Mouse (Mus musculus) layer of hippocampus, postnatal 25 days (tissue): ENCODE measurements around the gene Gm45808. TPM values are rescaled to one million over a fixed set of nuclear protein-coding genes. Genes with fewer than 3 reads are reported as not detected.
A peak's percentile ranks its signal among the peaks of the same experiment; 100 is the strongest.
"Not testable (repeated sequence)": the region's sequence is repeated elsewhere in the genome, so short reads cannot be mapped to it uniquely, and the experiment has no call there.

Experiments used
- DNase-seq, 2 experiments: peaks; one replicate each; pipeline ENCODE4 v3.0.0; 2022; ENCODE audit warnings: mixed read lengths in 2 of 2, low spot score in 1 of 2; ENCODE audit errors: extremely low spot score in 1 of 2
- total RNA-seq, 2 experiments: library from RNA; stranded (reverse); gene quantifications; 2 replicates each; pipeline ENCODE4 v1.2.3; 2021

Gm45808 gene
- total RNA-seq, 2 experiments from 2014 or later, result 0.63 to 1.1 TPM

DNA sequence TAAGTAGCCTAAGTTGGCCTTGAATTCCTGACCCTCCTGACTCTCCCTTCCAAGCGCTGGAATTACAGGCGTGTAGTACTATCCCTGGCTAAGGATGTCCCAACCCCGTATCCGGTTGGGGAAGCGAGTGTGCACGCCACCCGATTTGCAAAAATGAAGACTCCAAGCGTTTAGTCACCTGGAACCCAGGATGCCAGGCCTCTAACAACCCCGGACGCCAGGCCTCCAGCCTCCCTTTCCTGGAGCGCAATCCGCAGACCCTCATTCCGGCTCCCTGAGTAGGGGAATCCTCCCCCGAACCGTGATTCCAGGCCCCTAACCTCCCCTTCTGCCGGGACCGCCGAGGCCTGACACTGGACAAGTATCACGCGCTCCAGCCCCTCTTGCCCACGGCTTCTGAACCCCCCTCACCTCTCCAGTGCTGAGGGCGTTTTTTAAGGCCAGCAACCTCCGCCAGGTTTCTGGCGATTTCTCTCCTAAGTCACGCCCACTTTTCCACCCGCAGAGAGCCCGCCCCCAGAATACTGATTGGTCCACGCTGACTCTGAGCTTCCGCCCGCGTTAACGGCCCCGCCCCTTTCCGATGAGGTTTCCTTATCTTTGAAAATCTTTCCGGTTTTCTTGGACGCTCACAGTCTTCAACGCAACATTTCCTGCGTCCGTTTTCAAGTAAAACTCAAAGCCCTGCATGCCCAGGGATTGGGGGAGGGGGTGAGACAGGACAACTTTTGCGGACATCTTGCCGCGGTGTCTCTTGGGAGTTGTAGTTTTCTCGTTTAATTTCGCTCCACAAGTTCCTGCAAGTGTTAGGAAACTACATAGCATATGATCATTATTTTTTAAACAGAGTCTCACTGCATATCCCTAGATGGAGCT lies 23.5 kb upstream of the Gm45808 start, which contains the start of gene Nucb1:
Gene Nucb1, minus strand, starts transcription at position 495 of the 876 bp plus-strand sequence.
- peak; percentile 70 to 83 for DNase-seq

- no peak for DNase-seq
These were observed 22.7 kb upstream of the Gm45808 start for GRCm38 (mm10) chr7:45509181-45509882.

DNA sequence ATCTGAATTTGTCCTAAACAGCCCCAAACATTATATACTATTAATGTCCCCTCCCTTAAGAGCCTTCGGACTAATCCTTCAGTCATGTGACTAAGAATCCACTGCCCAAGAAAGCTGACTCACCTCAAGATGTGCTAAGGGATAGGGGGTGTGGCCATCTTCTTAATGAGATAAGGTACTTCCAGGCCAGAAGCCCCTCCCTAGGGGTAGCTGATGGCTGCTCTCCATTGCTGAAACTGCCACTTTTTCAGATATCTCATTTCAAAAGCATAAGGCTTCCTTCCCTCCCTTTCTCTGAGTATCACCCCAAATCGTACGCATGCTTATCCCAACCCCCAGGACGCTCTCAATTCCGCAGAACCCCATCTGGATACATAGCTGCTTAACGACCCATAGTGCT lies 21.9 kb upstream of the Gm45808 start:
- no peak for DNase-seq

DNA sequence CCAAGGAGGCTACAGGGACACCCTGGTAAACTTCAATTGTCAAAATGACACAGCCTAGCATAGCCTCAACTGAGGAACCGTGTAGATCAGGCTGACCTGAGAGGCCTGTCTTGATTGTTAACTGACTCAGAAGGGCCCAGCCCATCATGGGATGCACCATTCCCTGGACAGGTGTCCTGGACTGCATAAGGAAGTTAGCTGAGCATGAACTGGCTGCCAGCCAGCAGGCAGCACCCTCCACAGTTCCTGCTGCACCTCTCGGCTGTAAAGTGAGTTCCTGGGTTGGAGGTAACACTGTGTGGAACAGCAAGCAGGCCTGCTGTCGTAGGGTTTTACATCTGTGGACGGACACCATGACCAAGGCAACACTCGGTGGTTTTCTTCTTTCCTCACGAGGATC lies 21.0 kb upstream of the Gm45808 start:
- DNase-seq, result no peak

- DNase-seq, result no peak
These were observed 11.8 kb upstream of the Gm45808 start for GRCm38 (mm10) chr7:45498427-45498826.

GRCm38 (mm10) chr7:45494548-45494947 lies 7.9 kb upstream of the Gm45808 start:
- DNase-seq, result no peak

DNA sequence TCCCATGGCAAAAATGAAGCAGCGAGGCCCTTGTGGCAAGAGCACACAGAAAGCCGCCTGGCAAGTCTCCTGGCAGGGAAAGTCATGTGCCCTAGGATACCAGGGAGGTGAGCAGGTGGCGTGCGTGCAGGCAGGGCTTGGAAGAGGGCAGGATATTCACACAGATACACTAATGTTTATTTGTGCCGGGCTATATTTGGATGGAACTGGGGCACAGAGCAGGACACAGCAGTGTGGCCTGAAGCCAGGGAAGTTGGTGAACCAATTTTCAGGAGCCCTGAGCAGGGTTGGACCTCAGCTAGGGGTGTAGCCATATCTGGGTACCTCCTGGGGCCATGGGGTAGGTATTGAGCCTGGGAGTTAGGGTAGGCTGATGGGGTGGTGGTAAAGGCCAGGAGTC lies 6.3 kb upstream of the Gm45808 start:
- DNase-seq, result no peak

- DNase-seq, result no peak
These were observed 5.7 kb upstream of the Gm45808 start for GRCm38 (mm10) chr7:45492225-45492844.

GRCm38 (mm10) chr7:45491264-45491663 lies 4.7 kb upstream of the Gm45808 start:
- no peak for DNase-seq

GRCm38 (mm10) chr7:45490822-45491221 lies 4.2 kb upstream of the Gm45808 start:
- no peak for DNase-seq

GRCm38 (mm10) chr7:45489578-45489977 lies 3.0 kb upstream of the Gm45808 start:
- no peak for DNase-seq

- peak in 1 of 2 experiments; percentile 48 for DNase-seq
These were observed 1.9 kb upstream of the Gm45808 start, which contains the start of gene Dhdh for GRCm38 (mm10) chr7:45488293-45489204. Gene Dhdh, minus strand, starts transcription at chr7:45488805.

DNA sequence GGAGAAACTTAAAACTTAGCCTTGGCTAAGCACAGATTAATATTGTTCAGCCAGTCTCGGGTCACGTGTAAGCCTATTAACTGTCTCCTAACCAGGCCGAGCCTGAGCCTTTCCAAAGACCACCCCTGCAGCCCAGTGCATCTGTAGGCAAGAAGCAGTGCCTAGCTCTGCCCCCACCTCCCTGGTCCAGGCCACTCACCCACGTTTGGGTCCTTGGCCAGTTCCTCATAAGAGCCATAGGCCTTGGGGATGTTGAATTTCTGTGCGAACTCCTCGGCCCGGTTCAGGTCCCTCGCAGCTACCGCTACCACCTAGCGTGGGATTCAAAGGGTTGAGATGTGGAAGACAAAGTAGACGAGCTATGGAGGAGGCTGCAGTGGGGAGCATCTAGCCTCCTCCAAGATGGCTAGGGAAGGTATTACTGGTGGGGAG lies 1.3 kb upstream of the Gm45808 start:
- no peak for DNase-seq

DNA sequence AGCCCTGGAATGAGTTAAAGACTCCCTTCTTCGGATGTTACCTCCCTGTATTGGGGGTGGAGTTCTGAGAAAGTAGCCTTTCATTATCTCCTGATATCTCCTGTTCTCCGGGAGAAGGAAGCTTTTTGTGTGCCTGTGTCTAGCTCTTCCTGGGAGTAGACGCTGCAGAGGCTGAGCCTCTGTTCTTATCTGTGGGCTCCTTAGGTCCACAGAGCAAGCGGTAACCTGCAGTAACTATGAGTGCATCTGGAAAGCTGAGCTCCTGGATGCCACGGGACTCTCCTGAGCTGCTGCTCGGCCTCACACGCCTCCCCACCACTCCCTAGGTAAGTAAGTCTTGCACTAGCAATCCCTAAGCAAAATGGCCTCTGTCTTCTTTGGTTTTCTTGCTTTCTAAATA lies 453 bp downstream of the Gm45808 start:
- no peak for DNase-seq

DNA sequence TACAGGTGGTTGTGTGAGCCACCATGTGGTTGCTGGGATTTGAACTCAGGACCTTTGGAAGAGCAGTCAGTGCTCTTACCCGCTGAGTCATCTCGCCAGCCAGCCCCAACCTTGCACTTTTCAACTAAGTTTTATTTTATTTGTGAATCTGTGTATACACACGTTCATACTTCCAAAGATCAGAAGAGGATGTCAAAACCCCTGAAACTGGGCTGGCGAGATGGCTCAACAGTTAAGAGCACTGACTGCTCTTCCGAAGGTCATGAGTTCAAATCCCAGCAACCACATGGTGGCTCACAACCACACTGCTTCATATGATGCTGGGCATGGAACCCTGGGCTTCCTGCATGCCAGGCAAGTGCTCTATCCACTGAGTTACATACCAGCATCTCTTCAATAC lies 1.6 kb downstream of the Gm45808 start:
- not testable (repeated sequence) for DNase-seq

GRCm38 (mm10) chr7:45482166-45482565 lies 4.4 kb downstream of the Gm45808 start:
- DNase-seq, result no peak

DNA sequence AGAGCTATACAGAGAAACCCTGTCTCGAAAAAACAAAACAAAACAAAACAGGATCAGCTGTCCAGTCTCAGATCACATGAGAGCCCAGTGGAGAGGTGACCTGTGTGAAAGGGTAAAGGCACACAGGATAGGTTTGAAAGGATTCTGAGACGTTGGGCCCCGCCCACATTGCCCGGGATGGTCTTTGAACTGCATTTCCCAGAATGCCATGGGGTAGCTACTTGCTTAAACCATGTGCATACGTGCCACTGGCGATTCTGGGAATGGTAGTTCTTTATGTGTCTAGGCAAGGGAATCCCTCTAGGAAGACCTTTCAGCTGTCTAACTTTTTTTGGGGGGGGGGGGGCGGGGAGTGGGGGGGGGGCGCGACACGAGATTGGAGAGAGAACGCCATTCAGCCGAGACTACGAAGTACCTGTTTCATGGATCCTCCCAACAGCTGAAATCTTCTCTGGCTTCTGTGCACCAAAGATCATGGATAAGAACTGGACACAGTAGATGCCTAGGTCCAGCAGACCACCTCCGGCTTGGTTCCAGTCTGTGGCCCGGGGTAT lies 5.2 kb downstream of the Gm45808 start, which contains the start of gene Tulp2:
Gene Tulp2, plus strand, starts transcription at position 504 of the 554 bp plus-strand sequence.
- DNase-seq, result peak in 1 of 2 experiments; percentile 53

DNA sequence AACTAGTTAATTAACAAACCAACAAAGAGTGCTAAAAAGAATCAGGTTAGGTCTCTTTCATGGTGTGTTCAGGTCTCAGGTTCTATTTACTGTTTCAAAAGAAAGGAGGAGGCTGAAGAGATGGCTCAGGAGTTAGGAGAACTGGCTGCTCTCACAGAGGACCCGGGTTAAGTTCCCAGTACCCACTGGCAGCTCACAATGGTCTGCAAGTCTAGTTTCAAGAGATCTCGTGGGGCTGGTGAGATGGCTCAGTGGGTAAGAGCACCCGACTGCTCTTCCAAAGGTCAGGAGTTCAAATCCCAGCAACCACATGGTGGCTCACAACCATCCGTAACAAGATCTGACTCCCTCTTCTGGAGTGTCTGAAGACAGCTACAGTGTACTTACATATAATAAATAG lies 6.3 kb downstream of the Gm45808 start:
- DNase-seq, result not testable (repeated sequence)

- no peak for DNase-seq
These were observed 7.8 kb downstream of the Gm45808 start for GRCm38 (mm10) chr7:45478774-45479173.
